Mouse (Mus musculus) stomach, embryonic 16.5 days (tissue): ENCODE measurements around the gene Hist1h1t. TPM values are rescaled to one million over a fixed set of nuclear protein-coding genes. Genes with fewer than 3 reads are reported as not detected.
A peak's percentile ranks its signal among the peaks of the same experiment; 100 is the strongest.

Experiments used
- ATAC-seq: fragments of 200-750 bp; cut with Nextera tagmentation; 2 replicates; pipeline ENCODE4 v1.8.0; 2017; ENCODE audit warnings: moderate number of reproducible peaks, moderate TSS enrichment; ENCODE audit not compliant: insufficient read depth, low FRiP score
- H3K27ac ChIP-seq: fragments of 300-500 bp; sonication (generic); 2 replicates; pipeline ENCODE4 v1.5.1; 2014; ENCODE audit warnings: low read length
- H3K27me3 ChIP-seq: fragments of 300-500 bp; sonication (generic); 2 replicates; pipeline ENCODE4 v1.6.1; 2014; ENCODE audit warnings: low read length, control low read depth, mixed read lengths; ENCODE audit not compliant: control insufficient read depth, insufficient read depth
- H3K36me3 ChIP-seq: fragments of 300-500 bp; sonication (generic); 2 replicates; pipeline ENCODE4 v1.6.1; 2014; ENCODE audit warnings: low read length; ENCODE audit not compliant: control insufficient read depth, insufficient read depth
- H3K4me1 ChIP-seq: fragments of 300-500 bp; sonication (generic); 2 replicates; pipeline ENCODE4 v1.6.1; 2014; ENCODE audit warnings: low read length, control low read depth, mixed read lengths; ENCODE audit not compliant: control insufficient read depth, insufficient read depth
- H3K4me2 ChIP-seq: fragments of 300-500 bp; sonication (generic); 2 replicates; pipeline ENCODE4 v1.6.1; 2014; ENCODE audit warnings: low read depth, low read length, mixed read lengths
- H3K4me3 ChIP-seq: fragments of 300-500 bp; sonication (generic); replicated peaks from 2 replicates; pipeline ENCODE4 v1.5.1; 2014; ENCODE audit warnings: mild to moderate bottlenecking, low read length
- H3K9ac ChIP-seq: fragments of 300-500 bp; sonication (generic); 2 replicates; pipeline ENCODE4 v1.6.1; 2014; ENCODE audit warnings: low read length
- H3K9me3 ChIP-seq: fragments of 300-500 bp; sonication (generic); replicated peaks from 2 replicates; pipeline ENCODE4 v1.6.1; 2016; ENCODE audit warnings: low read length, control low read depth; ENCODE audit not compliant: control insufficient read depth
- whole genome bisulfite sequencing: fragments of 180-500 bp; shearing (Covaris S2); extraction: QIAGEN DNeasy Blood & Tissue Kit; methylation state at CpG from one replicate; pipeline ENCODE4 v1.1.7; 2014; 5-methylcytosine and 5-hydroxymethylcytosine counted together
- microRNA-seq: library from miRNA; unstranded; fragments of <30 nt; microRNA quantifications from one replicate; pipeline ENCODE4, GENCODE M21; 2016
- polyA plus RNA-seq: library from polyadenylated mRNA; unstranded; fragments of >200 nt; fragmentation: Nextera tagmentation; extraction: Ambion mirVana; gene quantifications from 2 replicates; pipeline ENCODE4 v1.2.1, GENCODE M21; 2015

The Hist1h1t gene
- polyA plus RNA-seq, 1 experiment from 2014 or later, result 0.14 TPM

DNA sequence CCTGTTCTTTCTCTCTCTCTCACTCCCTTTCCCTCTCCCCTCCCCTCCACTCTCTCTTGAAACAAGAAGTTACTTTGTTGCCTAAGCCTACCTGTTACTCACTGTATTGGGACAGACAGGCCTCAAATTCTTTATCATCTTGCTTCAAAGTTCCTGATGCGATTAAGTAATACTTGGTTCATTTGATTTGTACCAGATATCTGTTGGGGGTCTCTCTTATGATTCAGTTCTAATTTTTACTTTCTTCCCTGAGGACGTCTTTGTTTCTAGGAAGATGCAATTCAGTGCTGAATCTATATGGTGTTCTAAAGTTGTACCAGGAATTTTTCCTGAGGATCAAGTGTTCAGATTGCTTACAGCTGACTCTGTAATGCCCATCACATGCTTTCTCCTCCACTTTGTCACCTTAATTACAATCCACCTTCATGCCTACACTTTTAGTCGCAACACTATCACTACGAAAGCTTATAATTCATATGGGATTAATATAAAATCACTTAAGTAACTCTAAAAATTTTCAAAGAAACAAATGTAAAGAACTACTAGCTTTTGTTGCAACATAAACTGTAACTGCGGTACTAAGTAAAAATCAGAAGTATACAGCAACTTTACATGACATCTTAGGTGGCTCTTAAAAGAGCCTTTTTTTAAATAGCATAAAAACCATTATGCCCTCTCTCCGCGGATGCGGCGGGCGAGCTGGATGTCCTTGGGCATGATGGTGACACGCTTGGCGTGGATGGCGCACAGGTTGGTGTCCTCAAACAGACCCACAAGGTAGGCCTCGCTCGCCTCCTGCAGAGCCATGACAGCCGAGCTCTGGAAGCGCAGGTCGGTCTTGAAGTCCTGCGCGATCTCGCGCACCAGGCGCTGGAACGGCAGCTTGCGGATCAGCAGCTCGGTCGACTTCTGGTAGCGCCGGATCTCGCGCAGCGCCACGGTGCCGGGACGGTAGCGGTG, 49.1 kb downstream of the Hist1h1t start:
- peaks cover 28% of the 10 kb centered on the region for H3K4me1 ChIP-seq
- peak overlapping the region; percentile 49 for H3K4me3 ChIP-seq
- H3K4me2 ChIP-seq, result peak overlapping the region; percentile 59
- peak overlapping the region; percentile 61 for H3K9ac ChIP-seq
- no peak for ATAC-seq
- no peaks in the 10 kb centered on the region for H3K36me3 ChIP-seq
- no peaks in the 10 kb centered on the region for H3K9me3 ChIP-seq
- 2% methylated on average over 16 of the region's 36 CpGs for WGBS
- peak overlapping the region; percentile 79 for H3K27ac ChIP-seq
- H3K27me3 ChIP-seq, result no peaks in the 10 kb centered on the region

DNA sequence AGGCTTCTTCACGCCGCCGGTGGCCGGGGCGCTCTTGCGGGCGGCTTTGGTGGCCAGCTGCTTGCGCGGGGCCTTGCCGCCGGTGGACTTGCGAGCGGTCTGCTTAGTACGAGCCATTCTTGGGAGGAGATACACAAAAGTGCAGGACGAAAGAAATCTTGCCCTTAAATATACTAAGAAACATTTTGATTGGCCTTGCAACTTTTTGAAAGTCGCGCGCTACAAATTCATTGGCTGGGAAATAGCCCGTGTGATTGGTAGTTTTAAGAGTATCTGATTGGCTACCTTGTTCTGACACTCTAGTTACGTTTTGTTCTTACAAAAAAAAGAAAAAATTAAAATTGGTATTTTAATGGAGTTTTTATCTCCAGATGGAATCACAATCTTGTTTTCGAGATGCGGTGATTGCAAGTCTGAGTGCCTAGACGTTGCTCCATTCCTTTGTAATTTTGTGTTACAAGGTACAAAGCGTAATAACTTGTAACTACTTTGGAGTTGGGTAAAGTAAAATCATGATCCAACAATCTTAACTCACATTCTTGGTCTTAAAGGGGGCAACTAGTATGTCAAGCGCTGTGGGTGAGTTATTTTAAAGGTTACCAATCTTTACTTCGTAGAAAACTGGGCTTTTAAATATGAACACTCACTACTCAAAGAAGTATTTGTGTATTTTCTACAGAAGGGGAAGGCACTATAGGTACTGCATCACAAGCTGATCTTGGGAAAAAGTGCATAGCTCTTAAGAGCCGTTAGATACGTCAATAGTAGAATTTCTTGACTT, 50.0 kb downstream of the Hist1h1t start, which contains the start of gene Hist1h3c:
TSS of gene Hist1h3c (minus strand) at position 222 of the 781 bp plus-strand sequence.
- peak within 1 kb of the TSS; percentile 59 for H3K4me2 ChIP-seq
- peak within 1 kb of the TSS; percentile 49 for H3K4me3 ChIP-seq
- peaks cover 24% of the 10 kb centered on the region for H3K4me1 ChIP-seq
- peak; percentile 72 for ATAC-seq
- H3K27ac ChIP-seq, result peak within 1 kb of the TSS; percentile 99
- under 1% methylated on average over 28 of the region's 28 CpGs for WGBS
- H3K36me3 ChIP-seq, result no peaks in the 10 kb centered on the region
- H3K27me3 ChIP-seq, result no peaks in the 10 kb centered on the region
- no peaks in the 10 kb centered on the region for H3K9me3 ChIP-seq
- peak within 1 kb of the TSS; percentile 73 for H3K9ac ChIP-seq

Small RNA genes lying within 50 kb of the gene (microRNA-seq; reads per million reads assigned to microRNA genes)
- not detected for gene Gm44314
- not detected for gene Gm44350

Other genes with a start within 250 kb of the Hist1h1t start
- 0.21 and 0.22 TPM in 2 replicates for gene Btn1a1, start 229.9 kb upstream of the Hist1h1t start, polyA plus RNA-seq
- 0.14 and 0.28 TPM in 2 replicates for gene Btn2a2, start 207.0 kb upstream of the Hist1h1t start, polyA plus RNA-seq
- gene Hist1h4h, start 164.8 kb upstream of the Hist1h1t start, polyA plus RNA-seq, result 5.7 and 6.3 TPM in 2 replicates
- gene Hist1h2af, start 161.9 kb upstream of the Hist1h1t start, polyA plus RNA-seq, result 0.74 and 3.1 TPM in 2 replicates
- 4.7 and 6.1 TPM in 2 replicates for gene Hist1h3g, start 160.4 kb upstream of the Hist1h1t start, polyA plus RNA-seq
- 1.1 and 1.4 TPM in 2 replicates for gene Hist1h2bh, start 152.4 kb upstream of the Hist1h1t start, polyA plus RNA-seq
- 0.81 and 0.90 TPM in 2 replicates for gene Hist1h3f, start 151.8 kb upstream of the Hist1h1t start, polyA plus RNA-seq
- gene Hist1h4f, start 144.2 kb upstream of the Hist1h1t start, polyA plus RNA-seq, result 1.6 TPM in 1 of 2 replicates, not detected in the other
- 0.67 and 0.93 TPM in 2 replicates for gene Hist1h1d, start 142.6 kb upstream of the Hist1h1t start, polyA plus RNA-seq
- gene Hist1h3e, start 133.4 kb upstream of the Hist1h1t start, polyA plus RNA-seq, result 2.8 and 3.6 TPM in 2 replicates
- gene Hist1h2ae, start 124.6 kb upstream of the Hist1h1t start, polyA plus RNA-seq, result 34.0 and 56.1 TPM in 2 replicates
- 16.8 and 17.5 TPM in 2 replicates for gene Hist1h2bg, start 124.4 kb upstream of the Hist1h1t start, polyA plus RNA-seq
- gene Hist1h2bf, start 121.6 kb upstream of the Hist1h1t start, polyA plus RNA-seq, result 1.7 and 3.0 TPM in 2 replicates
- gene Hist1h2ad, start 121.4 kb upstream of the Hist1h1t start, polyA plus RNA-seq, result 2.5 TPM in 2 replicates
- 6.3 and 6.5 TPM in 2 replicates for gene Hist1h3d, start 120.1 kb upstream of the Hist1h1t start, polyA plus RNA-seq
- 60.7 and 86.3 TPM in 2 replicates for gene Hist1h4d, start 114.2 kb upstream of the Hist1h1t start, polyA plus RNA-seq
- 2.8 and 3.0 TPM in 2 replicates for gene Hist1h2be, start 74.7 kb upstream of the Hist1h1t start, polyA plus RNA-seq
- 11.3 and 16.6 TPM in 2 replicates for gene Hist1h1e, start 73.3 kb upstream of the Hist1h1t start, polyA plus RNA-seq
- 1.7 TPM in 2 replicates for gene Hist1h2ac, start 11.9 kb upstream of the Hist1h1t start, polyA plus RNA-seq
- gene Hist1h2bc, start 11.6 kb upstream of the Hist1h1t start, polyA plus RNA-seq, result 101 and 102 TPM in 2 replicates
- gene Hist1h4c, start 2.6 kb downstream of the Hist1h1t start, polyA plus RNA-seq, result 4.5 and 4.8 TPM in 2 replicates
- 8.8 and 9.6 TPM in 2 replicates for gene Hfe, start 15.0 kb downstream of the Hist1h1t start, polyA plus RNA-seq
- 53.4 and 58.0 TPM in 2 replicates for gene Hist1h1c, start 43.0 kb downstream of the Hist1h1t start, polyA plus RNA-seq
- gene Hist1h3c, start 49.8 kb downstream of the Hist1h1t start, polyA plus RNA-seq, result 3.1 and 3.7 TPM in 2 replicates
- 1.00 and 2.9 TPM in 2 replicates for gene Hist1h2bb, start 50.9 kb downstream of the Hist1h1t start, polyA plus RNA-seq
- 16.2 and 26.2 TPM in 2 replicates for gene Hist1h2ab, start 55.3 kb downstream of the Hist1h1t start, polyA plus RNA-seq
- 7.0 and 7.5 TPM in 2 replicates for gene Hist1h3b, start 56.5 kb downstream of the Hist1h1t start, polyA plus RNA-seq
- 1.2 and 3.7 TPM in 2 replicates for gene Hist1h4b, start 61.2 kb downstream of the Hist1h1t start, polyA plus RNA-seq
- 0.28 and 1.5 TPM in 2 replicates for gene Hist1h4a, start 65.4 kb downstream of the Hist1h1t start, polyA plus RNA-seq
- gene Hist1h3a, start 66.6 kb downstream of the Hist1h1t start, polyA plus RNA-seq, result 2.0 and 3.5 TPM in 2 replicates
- 1.3 TPM in 2 replicates for gene Hist1h1a, start 67.9 kb downstream of the Hist1h1t start, polyA plus RNA-seq
- gene Trim38, start 74.1 kb downstream of the Hist1h1t start, polyA plus RNA-seq, result not detected in 2 replicates
- gene Slc17a2, start 111.2 kb downstream of the Hist1h1t start, polyA plus RNA-seq, result 0.06 and 0.11 TPM in 2 replicates
- gene Slc17a3, start 143.6 kb downstream of the Hist1h1t start, polyA plus RNA-seq, result 0.27 and 0.41 TPM in 2 replicates
- gene Slc17a1, start 171.9 kb downstream of the Hist1h1t start, polyA plus RNA-seq, result 0.22 TPM in 1 of 2 replicates, not detected in the other
- gene Slc17a4, start 219.2 kb downstream of the Hist1h1t start, polyA plus RNA-seq, result 2.7 and 3.1 TPM in 2 replicates
- not detected in 2 replicates for gene Hist1h2ba, start 238.3 kb downstream of the Hist1h1t start, polyA plus RNA-seq
- not detected in 2 replicates for gene Hist1h2aa, start 238.6 kb downstream of the Hist1h1t start, polyA plus RNA-seq